Mouse (Mus musculus): Measurements from ENCODE around the gene Polr3g. TPM values are rescaled to one million over a fixed set of nuclear protein-coding genes. Genes with fewer than 3 reads are reported as not detected.

Polr3g gene
- 13.7 TPM for polyA plus RNA-seq (2017; shearing (Covaris generic))

DNA sequence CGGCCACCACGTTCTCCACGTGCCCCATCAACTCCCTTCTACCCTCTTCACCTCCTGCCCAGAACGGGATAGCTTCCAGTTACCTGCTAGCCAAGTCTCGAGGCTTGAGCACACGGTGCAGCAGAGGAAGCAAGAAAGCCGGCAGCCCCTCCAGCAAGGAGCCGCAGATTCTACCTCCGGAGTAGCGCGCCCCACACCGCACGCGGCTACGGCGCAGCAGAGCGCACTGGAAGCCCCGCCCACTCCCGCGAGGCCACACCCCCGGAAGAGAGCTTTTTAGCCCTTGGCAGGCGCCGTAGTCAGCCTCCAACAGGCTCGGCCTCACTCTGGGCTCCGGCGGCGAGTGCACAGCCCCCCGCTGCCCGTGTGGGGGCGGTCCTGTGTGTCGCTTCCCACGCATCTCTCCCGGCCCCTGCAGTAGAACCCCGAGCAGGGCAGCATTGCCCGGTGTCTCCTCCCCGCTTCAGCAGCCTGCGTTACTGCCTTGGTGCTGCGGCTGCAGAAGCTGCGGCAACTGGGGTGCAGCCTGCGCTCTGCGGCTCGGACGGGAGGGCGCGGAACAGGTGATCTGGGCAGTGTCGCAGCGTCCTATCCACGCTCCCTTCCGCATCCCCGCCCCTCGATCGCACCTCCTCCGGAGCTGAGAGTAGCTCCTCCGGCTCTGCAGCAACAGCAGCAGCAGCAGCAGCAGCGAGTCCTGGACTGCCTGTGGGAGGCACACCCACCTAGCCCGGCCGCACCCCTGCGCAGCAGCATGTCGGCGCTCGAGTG is at the start of gene Polr3g, which contains the start of gene Mblac2:
Gene Polr3g (minus strand): TSS at position 239 of the 771 bp plus-strand sequence.
Gene Mblac2 (plus strand): TSS at position 567 of the 771 bp plus-strand sequence.

DNA sequence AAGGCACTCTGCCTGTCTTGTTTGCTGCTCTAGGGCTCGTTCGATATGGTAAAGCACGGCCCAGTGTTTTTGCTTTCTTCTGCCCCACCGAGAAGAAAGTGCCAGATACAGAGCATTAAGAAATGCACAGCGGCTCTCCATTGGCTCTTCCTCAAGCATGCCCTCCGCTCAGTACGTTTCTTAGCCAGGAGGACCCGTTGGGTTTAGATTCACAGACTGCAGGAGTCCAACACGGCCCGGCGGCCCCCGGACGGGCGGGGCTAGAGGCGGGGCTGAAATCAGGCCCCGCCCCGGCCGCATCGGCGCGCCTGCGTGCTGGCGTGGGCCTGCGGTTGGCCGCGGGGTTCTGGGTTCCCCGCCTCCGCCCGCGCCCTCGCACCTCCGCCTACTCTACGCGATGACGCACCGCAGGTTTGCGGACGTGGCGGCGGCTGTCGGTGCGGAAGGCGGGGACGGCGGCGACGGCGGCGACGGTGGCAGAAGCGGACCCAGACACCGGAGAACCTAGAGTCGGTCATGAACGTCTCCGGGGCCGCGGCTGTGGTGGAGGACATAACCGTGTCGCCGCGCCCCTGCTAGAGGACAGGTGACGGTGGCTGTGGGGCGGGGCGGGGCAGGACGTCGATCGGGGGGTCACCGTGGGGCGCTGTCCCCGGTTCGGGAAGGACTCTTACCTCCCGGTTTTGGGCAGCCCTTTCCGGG is 53.3 kb downstream of the Polr3g start, which contains the start of gene Lysmd3:
Gene Lysmd3 (plus strand): TSS at position 313 of the 702 bp plus-strand sequence.

DNA sequence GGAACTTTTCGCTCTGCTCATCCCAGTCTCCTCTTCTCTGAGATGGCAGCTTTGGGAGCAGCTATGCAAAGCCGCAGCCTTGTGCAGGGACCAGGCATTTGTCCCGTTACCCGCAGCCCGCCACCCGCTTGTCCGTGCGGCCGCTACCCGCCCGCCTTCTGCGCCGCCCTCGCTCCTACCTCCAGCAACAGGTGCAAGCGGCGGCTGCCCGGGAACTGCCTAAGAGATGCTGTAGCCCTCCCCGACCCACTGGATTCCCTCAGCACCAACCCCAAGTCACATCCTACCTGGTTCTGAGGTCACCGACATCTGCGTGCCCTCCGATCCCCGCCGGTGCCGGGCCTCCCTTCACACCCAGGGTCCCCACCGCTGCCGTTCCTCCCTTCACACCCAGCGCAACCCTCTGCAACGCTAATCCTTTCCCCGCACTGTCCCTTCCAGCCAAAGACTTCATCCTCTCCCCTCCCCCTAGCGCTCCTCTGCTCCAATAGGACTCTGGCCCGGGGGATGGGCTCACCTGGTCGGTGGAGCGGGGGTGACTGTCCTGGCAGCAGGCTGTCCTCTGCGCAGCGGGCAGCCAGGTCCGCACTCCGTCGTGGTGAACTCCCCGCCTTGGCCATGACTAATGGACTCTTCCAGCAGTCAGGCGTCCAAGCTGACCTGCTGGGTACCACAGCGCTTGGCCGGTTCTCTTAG is 77.9 kb downstream of the Polr3g start, which contains the start of gene Adgrv1:
Gene Adgrv1 (minus strand): TSS at position 435 of the 696 bp plus-strand sequence.

Other genes starting within 250 kb of the Polr3g start
- 0.32 TPM for gene Adgrv1, start 77.9 kb downstream of the Polr3g start, polyA plus RNA-seq (2017; shearing (Covaris generic))
- gene Lysmd3, start 53.4 kb downstream of the Polr3g start, polyA plus RNA-seq (2017; shearing (Covaris generic)) = 14.2 TPM
- 13.9 TPM for gene Mblac2, start 328 bp upstream of the Polr3g start, polyA plus RNA-seq (2017; shearing (Covaris generic))
- 198 TPM for gene Cetn3, start 72.1 kb upstream of the Polr3g start, polyA plus RNA-seq (2017; shearing (Covaris generic))